Mouse (Mus musculus): ENCODE results near the gene Abcc8.

The Abcc8 gene

DNA sequence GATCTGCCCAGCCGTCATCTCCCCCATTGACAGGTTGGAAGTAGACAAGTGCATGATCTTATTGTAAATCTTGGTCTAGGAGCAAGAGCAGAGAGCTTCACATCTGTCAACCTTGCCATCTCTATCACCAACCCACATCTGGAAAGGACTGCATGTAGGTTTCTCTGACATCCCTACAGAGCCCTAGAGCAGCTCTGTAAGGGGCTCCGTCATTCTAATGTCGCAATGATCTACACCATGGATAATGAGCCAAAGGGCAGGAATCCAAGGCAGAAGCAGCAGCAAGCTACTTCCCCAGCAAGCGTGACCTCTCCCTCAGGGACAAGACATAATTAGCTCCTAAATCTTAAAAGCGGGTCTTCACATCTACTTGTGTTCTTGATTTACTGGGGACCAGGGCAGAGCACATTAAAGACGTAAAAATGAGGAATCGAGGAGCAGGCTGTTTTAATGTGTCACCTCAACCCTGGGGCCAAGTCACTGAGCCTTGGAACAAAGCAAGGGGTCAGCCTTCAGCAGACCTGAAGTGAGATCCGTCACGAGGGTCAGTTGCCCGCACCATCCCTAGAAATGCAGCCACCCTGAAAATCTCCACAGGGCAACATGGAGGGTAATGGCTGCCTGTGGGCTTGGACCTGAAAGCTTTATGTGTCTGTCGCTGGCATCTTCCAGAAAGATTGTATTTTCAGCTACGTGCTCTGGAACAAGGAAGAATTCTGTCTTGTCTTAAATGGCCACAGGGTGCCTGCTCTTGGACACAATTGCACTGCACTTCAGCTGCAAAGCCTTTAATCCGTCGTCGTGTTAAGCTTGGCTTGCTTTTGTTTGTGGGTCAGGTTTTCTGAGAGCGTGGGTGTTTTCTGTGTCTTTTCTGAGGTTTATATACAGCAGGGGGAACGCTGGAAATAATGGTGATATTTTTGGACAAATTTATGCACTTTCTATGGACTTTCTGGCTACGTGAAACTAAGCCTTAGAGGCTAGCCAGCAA lies 25.0 kb downstream of the Abcc8 start:
- in situ Hi-C loops (cut with MboI, MseI) = loop anchor here (5.0 kb wide), 1 partner anchor 583 kb away; no protein-coding TSS in a partner anchor

DNA sequence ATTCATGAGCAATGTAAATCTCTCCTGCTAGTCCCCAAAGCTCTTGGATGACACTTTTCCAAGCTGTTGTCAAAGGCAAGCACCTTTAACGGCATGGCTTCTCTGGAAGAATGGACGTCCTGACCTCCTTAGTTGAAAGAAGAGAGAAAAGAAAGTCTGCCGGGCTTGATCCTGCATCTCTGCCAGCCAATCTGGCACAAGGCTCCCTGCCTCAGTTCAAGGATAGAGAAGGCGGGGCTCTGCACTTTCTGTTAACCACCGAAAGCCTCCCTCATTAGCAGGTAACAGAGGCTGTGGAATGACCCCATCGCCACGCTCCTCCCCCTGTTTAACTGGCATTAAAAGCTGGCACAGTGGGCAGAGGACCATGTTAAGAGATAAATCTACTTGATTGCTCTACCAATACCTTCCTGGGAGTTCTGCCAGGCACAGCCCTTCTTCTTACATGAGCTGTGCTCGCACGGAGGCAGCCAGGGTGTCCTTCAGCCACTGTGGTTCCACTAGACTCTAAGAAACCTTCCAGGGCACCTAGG lies 26.9 kb downstream of the Abcc8 start:
- in situ Hi-C loops (cut with MboI, MseI) = no loop called here

DNA sequence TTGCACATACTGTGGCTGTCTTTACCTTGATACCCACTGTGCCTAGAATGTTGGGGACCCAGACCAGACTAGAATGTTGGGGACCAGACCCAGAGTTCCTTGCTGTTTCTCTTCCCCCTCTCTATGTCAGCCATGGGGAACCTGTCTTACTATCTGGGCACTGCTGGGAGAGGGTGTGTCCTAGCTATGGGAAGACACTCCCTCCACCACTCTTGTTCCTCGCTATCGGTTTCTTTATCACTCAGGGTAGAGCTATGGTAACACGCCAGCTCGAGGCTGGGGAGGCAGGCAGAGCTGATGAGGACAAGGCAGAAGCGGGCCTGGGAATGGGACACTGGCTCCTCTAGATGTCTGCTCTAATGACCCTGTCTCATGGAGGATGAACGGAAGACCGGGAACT lies 32.4 kb downstream of the Abcc8 start:
- in situ Hi-C loops (cut with MboI, MseI) = no loop called here

DNA sequence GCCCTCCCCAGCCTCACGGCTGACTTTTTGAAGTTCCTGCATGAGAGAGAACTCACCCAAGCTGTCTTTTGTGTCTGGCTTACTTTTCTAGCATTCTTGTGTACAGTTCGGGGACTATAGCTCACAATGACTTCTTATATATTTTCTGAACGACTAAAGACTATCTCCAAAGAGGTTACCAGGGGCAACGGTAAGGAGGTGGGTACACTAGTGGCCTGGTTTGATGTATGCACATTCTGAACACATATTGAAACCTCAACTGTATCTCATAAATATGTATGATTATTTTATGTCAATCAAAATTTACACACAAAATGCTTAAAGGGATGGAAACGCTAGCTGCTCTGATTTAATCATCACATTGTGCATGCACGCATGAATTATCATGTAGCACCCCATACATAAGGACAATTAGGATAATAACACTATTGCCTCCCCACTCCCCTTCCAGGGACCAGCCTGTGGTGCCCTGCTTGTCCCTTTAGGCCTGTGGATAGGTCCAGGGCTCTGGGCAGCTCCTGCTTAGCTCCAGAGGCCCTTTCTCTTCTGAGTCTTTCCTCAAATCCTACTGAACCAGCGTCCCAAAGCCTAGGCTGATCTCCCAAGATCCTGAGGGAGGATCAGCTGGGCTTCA lies 33.0 kb downstream of the Abcc8 start:
- in situ Hi-C loops (cut with MboI, MseI) = no loop called here

DNA sequence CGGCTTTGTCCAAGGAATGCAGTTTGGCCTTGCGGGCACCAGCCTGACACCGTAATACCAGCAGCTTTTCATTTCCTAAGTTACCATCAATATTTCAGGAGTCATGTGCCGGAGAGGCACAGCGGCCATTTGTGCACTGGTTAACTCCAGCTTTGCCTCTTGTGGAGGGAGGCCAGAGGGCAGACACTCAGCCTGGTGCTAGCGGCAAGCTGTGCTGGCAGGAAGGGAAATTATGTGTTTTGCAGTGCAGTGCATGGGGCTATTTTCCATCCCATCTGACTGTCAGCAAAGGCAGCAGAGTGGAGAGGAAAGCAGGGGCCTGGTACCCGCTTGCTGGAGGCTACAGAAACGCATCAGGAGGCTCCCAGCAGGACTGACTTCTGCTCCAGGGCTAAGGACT lies 35.8 kb downstream of the Abcc8 start:
- in situ Hi-C loops (cut with MboI, MseI) = no loop called here

DNA sequence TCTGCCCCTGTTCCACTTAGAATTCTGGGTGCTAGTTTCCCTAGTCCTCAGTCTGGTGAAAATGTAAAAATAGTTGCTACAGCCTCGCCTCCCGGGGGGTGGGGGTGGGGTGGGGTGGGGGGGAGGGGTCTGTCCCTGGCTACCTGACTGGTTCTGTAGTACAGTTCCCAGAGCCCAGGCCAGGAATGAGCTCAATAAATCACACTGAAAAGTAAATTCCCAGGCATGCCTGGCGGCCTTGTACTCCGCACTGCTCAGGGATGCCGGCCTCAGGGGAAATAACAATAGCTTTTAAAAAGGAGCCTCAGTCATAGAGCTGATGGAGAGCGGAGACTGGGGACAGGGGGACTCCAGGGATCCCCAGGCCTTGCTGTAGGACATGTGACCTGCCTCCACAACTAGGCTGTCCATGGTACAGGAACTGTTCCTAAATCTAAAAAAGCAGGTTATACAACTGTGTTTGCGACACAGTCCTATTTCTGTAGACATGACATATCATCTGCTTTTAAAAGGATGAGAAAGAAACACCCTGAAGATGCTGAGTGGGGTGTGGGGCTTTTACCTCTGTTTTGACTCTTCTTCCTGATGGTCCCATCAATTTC lies 41.4 kb downstream of the Abcc8 start:
- in situ Hi-C loops (cut with MboI, MseI) = no loop called here

DNA sequence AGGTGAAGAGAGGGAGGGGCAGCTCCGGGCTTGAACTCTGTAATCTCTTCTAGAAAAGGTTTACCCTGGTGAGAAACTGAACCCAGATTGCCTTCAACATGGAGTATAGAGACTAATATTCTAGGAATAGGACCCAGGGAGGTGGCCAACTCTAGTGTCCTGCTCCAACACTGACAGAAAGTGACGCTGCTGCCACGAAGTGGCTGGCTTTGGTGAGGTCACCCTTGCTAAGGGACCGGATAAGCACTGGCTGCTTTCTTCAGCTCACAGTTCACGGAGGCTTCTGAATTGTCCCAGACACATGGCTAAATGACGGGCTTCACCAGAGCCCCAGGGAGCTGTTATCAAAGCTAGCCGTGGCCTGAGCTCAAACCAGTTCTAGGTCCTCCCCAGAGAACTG lies 46.0 kb downstream of the Abcc8 start:
- in situ Hi-C loops (cut with MboI, MseI) = no loop called here

DNA sequence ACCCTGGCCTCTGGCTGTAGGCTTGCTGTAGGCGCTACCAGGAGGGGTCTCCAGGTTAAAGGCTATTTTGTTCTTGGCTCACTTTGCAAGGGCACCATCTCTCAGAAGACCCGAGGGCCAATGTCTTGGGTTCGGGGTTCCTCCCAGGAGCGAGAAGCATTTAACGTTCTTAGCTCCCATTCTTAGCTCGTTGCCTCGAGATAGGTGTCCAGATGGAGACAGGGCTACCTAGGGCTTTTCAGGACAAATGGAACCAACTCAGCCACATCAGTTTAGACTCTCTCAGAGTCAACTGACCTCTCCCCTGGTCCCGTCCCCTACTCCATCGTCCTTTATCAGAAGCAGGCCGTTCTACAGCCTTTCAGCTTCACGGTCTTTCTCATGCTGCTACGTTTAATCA lies 47.6 kb downstream of the Abcc8 start:
- in situ Hi-C loops (cut with MboI, MseI) = no loop called here

DNA sequence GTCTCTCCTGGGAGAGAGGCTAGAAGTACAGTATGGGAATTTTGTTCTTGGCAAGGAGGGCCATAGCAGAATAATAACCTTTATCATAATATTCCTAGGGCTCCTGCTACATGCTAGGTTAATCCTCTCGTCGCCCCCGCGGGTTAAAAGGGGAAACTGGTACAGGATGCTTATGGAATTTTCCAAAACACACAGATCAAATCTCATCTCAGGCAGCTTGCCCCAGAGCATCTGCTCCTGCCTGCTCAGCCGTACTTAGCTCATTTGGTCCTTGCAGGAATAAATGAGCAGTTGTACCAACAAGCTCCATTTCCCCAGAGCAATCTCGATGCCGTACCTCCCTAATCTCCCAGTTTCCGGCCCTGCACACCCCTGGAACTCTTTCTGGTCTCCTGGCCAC lies 48.0 kb downstream of the Abcc8 start:
- in situ Hi-C loops (cut with MboI, MseI) = no loop called here

DNA sequence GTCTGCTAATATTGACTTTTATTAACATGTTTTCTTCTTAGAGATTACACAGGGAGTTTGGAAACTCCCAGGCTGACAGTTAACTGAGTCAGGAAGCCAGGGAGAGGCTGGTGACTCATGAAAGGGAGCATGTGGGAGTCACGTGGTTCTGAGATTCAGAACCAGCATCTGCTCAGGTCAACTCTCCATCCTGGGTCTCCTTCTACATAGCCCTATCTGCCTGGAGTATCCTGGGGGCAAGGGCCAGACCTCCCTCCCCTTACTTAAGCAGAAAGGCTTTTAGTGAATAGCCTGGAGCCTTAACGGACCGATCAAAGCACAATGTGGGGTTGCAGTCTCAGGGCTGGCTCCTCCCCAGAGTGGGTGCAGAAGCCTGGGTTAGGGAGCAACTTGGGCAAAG lies 48.6 kb downstream of the Abcc8 start:
- in situ Hi-C loops (cut with MboI, MseI) = no loop called here

DNA sequence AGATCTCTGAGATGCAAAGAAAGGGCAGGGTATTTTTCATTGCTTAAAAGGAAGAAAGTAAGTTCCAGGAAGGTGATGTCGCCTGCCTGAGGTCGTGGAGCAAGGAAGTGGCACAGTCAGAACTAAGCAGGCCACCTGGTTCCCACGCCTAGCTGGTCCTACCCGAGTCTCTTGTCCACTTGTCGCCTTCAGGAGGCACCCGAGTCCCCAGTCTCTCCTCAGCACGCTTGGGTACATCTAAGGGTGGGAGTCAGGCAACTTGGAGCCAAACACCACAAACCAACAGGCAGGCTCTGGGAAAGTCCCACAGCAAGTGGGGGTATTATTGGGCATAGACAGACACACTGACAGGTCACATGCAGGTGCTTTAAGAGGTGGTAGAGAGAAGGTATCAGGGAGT lies 49.1 kb downstream of the Abcc8 start:
- in situ Hi-C loops (cut with MboI, MseI) = no loop called here

DNA sequence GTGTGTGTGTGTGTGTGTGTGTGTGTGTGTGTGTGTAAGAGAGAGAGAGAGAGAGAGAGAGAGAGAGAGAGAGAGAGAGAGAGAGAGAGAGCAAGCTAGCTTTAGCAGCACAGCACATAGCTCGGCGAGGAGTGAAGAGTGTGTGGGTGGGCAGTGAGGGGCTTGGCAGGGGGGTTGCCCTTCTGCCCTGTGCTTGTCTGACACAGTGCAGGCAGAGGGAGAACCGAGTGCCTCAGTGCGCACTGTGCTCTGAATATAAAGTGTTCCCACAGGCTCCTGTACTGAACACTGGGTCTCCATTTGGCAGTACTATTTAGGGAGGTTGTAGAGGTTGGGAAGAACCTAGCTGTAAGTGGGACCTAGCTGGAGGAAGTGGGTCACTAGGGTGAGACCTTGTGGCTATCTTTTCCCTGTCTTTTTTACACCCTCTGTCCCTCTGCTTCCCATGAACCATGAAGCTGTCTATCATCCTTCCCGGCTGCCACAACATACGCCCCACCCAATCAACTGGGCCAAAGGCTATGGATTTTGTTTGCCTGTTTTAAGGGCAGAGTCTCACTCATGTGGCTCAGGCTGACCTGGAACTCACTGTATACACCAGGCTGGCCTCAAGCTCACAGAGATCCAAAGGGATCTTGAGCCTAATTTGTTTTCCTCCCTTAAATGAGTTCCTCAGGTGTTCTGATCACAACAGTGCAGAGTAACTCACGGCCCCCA lies 50.2 kb downstream of the Abcc8 start:
- in situ Hi-C loops (cut with MboI, MseI) = no loop called here

DNA sequence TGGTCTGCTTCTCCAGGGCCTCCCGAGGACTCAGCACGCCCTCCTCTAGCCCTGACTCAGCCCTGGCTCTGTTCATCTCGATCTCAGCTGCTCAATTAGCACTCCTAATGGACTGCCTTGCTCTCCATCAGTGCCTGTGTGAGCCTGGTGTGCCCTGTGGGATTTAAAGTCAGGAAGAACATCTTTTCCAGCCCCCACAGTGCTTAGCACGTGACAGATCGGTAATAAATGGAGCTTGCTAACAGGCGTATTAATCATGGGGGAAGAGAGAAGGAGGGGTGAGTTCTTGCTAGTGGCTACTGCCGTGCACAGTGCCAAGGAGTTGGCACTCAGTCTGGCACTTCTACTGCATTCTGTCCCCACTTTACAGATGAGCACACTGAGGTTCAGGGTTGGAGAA lies 51.6 kb downstream of the Abcc8 start:
- in situ Hi-C loops (cut with MboI, MseI) = no loop called here

DNA sequence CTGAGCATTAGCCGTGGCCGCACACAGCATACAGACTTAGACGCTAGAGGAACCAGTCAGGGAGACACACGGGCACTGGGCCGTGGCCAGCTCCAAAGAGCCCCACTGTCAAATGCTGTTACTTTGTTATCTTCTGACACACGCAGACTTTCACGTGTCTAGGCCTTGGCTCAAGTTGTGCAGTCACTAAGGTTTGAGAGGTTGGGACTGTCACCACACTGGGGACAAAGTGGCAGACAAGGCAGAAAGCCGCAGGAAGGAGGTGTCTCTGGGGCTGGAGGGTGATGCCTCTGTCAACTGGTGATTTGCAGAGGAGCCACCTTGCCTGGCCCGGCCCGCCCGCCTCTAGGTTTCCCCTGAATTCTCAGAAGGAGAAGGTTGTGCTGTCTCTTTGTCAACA lies 54.5 kb downstream of the Abcc8 start:
- in situ Hi-C loops (cut with MboI, MseI) = no loop called here

DNA sequence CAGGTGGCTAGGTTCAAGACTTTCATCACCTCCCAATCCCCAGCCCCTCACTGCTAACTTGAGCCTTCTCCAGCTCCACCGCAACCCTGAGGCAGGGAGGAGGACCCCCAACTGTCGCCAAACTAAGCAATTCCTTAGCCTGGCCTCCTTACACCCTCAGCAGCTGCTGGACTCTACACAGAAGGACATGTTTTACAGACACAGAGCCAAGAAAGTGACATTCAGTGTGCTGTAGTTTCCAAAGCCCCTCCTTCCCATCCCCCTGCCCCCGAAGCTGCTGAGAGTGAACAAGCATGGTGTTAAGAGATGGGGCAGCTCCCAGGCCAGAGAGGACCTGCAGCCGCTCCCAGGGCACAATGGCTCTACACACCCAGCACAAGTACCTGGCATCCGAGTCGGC lies 55.4 kb downstream of the Abcc8 start:
- in situ Hi-C loops (cut with MboI, MseI) = no loop called here

DNA sequence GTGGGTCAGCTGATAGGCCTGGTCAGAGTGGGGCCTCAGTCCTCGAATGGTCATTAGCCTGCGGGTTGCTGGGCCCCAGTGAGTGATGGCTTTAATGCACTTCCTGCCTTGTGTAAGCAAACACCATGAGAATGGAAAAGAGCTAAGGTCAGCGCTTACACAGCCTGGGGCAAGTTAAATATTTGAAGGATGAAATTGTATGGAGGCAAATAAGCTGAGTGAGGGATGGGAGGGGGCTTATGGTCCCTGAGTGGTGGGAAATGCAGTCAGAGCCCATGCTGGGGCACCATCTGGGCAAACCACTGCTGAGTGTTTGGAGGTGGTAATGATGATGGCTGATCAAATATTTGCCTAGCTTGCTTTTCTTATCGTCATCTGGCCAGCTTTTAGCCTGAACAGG lies 56.9 kb downstream of the Abcc8 start:
- in situ Hi-C loops (cut with MboI, MseI) = no loop called here

DNA sequence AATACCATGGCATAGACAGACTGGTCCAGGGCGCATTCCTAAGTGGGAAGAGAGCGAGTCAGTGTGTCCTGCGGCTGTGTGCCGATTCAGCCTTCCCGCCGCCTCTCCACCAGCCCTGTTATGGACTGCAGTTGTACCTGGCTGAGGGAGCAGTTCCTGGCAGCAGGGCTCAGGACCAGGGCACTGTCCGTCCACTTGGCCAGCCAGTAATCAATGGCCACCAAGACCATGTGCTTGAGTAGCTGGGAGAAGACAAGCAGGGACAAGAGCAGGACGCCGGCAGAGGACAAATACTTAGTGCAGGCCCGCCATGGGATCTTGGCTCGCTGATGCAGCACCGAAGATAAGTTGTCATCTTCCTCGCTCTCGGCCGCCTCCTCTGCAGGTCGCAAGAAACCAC lies 62.8 kb downstream of the Abcc8 start:
- in situ Hi-C loops (cut with MboI, MseI) = no loop called here

DNA sequence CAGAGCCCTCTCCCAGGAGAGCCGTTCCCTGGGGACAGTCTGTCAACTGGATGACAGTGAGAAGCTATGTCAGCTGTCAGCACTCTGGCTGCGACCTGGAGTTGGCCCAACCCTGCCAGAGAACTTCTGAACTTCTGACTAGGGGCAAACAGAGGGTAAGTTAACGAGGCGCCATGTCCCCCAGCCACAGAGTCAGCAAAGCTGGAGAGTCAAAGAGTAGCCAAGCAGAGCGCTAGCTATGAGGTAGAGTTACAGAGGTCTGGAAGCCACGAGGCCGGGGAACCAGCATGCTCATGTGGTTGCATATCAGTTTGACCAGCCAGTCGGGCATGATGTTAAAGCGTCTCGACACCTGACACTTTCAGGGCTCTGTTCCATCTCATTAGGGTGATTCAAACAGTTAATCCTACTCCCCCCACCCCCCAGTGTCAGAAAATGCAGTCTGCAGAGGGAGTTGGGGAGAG lies 63.7 kb downstream of the Abcc8 start:
- in situ Hi-C loops (cut with MboI, MseI) = no loop called here

DNA sequence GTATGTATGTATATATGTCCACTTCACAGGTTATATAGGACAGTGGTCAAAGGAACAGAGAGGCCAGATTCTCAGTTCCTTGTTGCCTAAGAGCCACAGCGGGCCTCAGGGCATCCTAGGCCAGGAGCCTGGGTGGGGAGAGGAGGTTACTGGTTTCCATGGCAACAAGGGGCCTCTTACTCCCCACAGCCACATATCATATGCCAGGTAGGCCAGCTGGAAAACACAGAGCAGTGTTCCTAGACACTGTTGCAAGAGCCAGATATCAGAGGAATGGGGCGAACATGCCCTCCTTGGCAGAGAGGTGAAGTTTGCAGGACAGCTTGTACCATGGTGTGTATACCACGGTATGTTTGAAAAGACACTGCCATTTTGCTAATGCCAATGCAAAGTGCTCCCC lies 66.4 kb downstream of the Abcc8 start:
- in situ Hi-C loops (cut with MboI, MseI) = no loop called here

DNA sequence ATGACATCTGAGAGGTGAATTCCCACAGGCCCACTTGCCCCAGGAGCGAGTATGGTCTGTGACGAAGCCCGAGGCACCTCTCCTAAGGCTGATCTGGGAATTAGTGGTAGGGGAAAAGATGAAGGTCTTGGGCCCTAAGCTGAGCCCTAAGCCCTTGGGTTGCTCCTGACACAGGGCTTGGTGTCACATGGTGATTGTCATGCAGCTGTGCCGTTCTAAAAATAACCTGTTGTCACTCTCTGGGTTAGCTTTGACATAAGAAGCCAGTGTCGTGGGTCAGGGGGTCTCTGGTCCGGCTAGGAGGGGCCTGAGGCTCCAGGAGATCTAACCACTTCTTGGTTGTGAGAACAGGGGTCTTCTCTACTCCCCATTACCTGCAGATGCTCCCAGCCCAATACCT lies 67.9 kb downstream of the Abcc8 start:
- in situ Hi-C loops (cut with MboI, MseI) = no loop called here

DNA sequence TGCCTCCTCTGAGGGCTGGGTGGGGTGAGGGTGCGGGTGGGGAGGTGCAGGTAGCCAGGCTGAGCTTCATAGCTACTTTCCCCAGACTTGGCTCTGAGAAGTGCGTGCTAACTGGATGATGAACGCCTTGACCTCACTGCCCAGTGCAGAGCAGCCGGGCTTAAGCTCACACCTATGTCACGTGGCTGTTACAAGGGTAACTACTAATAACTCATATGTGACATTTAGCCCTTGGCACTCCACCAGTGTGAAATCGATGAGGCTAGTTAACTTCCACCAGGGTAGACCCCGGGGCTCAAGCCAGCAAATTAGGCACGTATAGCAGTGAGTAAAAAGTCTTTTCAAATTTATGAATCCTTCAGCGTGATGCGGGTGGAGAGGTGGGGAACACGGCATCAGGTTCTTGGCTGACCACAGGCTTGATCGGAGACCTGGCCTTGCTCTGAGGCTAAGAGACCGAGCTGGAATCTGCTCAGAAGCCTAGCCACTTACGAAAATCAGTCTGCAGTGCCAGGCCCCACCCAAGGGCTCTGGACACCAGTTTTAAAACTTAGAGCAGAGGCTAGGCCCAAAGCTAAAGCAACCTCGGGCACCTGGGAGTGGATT lies 68.5 kb downstream of the Abcc8 start:
- in situ Hi-C loops (cut with MboI, MseI) = no loop called here
